Mouse (Mus musculus): ENCODE data around the gene Abcb9. TPM values are rescaled to one million over a fixed set of nuclear protein-coding genes. Genes with fewer than 3 reads are reported as not detected.

The Abcb9 gene
- polyA plus RNA-seq, 1 experiment = 0.90 TPM

- Histone ChIP-seq H3K36me3 (ENCODE audit: control insufficient read depth, insufficient read depth) (no peaks in the 10 kb centered on the region), H3ac (ENCODE audit: control insufficient read depth, insufficient read length) (no peak overlapping the region), H3K79me2 (ENCODE audit: control insufficient read depth, insufficient read depth) (no peaks in the 10 kb centered on the region), H3K4me2 (ENCODE audit: low read depth) (no peak overlapping the region), H3K4me3 (no peak overlapping the region), H3K27me3 (ENCODE audit: control insufficient read depth, insufficient read depth, insufficient read length) (no peaks in the 10 kb centered on the region)
- TF ChIP-seq USF1 (IDR thresholded peaks at IDR 0.05; ENCODE audit: low read depth) = no peak
- no peak for TF ChIP-seq TCF12 (IDR thresholded peaks at IDR 0.05; ENCODE audit: insufficient read depth, poor library complexity, severe bottlenecking)
- TF ChIP-seq E2F4 (IDR thresholded peaks at IDR 0.05; ENCODE audit: insufficient read depth) = no peak
- no peak for TF ChIP-seq CEBPB (IDR thresholded peaks at IDR 0.05; ENCODE audit: insufficient read depth, poor library complexity, severe bottlenecking)
- no peak for TF ChIP-seq MAX (IDR thresholded peaks at IDR 0.05; ENCODE audit: low read depth)
- no peak for TF ChIP-seq SRF (IDR thresholded peaks at IDR 0.05; ENCODE audit: control insufficient read depth, insufficient read length, low read depth)
- TF ChIP-seq TCF3 (IDR thresholded peaks at IDR 0.05; ENCODE audit: insufficient read length, low read depth) = no peak
- no peak for TF ChIP-seq REST (IDR thresholded peaks at IDR 0.05; ENCODE audit: insufficient read depth, insufficient read length)
- TF ChIP-seq MYOD1 (IDR thresholded peaks at IDR 0.05; ENCODE audit: control insufficient read depth in 1 of 3, insufficient read length in 2 of 3, low read depth in 2 of 3) = no peak
- TF ChIP-seq POLR2A (IDR thresholded peaks at IDR 0.05; ENCODE audit: insufficient read length, low read depth) = no peak
- no peak for TF ChIP-seq POLR2AphosphoS2 (IDR thresholded peaks at IDR 0.05; ENCODE audit: insufficient read length, low read depth)
- TF ChIP-seq MYOG (IDR thresholded peaks at IDR 0.05; ENCODE audit: control insufficient read depth in 1 of 3, insufficient read depth in 1 of 3, insufficient read length in 2 of 3, low read depth in 2 of 3) = no peak
Observed at GRCm38 (mm10) chr5:124093852-124094604, 1.6 kb downstream of the Abcb9 start.

- Histone ChIP-seq H3K27me3 (ENCODE audit: control insufficient read depth, insufficient read depth, insufficient read length) (no peaks in the 10 kb centered on the region), H3ac (ENCODE audit: control insufficient read depth, insufficient read length) (no peak overlapping the region), H3K4me2 (ENCODE audit: low read depth) (no peak overlapping the region), H3K36me3 (ENCODE audit: control insufficient read depth, insufficient read depth) (no peaks in the 10 kb centered on the region), H3K4me3 (no peak overlapping the region), H3K79me2 (ENCODE audit: control insufficient read depth, insufficient read depth) (no peaks in the 10 kb centered on the region)
- TF ChIP-seq TCF12 (IDR thresholded peaks at IDR 0.05; ENCODE audit: insufficient read depth, poor library complexity, severe bottlenecking) (no peak), MAX (IDR thresholded peaks at IDR 0.05; ENCODE audit: low read depth) (no peak), REST (IDR thresholded peaks at IDR 0.05; ENCODE audit: insufficient read depth, insufficient read length) (no peak), E2F4 (IDR thresholded peaks at IDR 0.05; ENCODE audit: insufficient read depth) (no peak), POLR2A (IDR thresholded peaks at IDR 0.05; ENCODE audit: insufficient read length, low read depth) (no peak), CEBPB (IDR thresholded peaks at IDR 0.05; ENCODE audit: insufficient read depth, poor library complexity, severe bottlenecking) (no peak), MYOD1 (IDR thresholded peaks at IDR 0.05; ENCODE audit: control insufficient read depth in 1 of 3, insufficient read length in 2 of 3, low read depth in 2 of 3) (no peak), USF1 (IDR thresholded peaks at IDR 0.05; ENCODE audit: low read depth) (no peak), SRF (IDR thresholded peaks at IDR 0.05; ENCODE audit: control insufficient read depth, insufficient read length, low read depth) (no peak), MYOG (IDR thresholded peaks at IDR 0.05; ENCODE audit: control insufficient read depth in 1 of 3, insufficient read depth in 1 of 3, insufficient read length in 2 of 3, low read depth in 2 of 3) (no peak), POLR2AphosphoS2 (IDR thresholded peaks at IDR 0.05; ENCODE audit: insufficient read length, low read depth) (no peak), TCF3 (IDR thresholded peaks at IDR 0.05; ENCODE audit: insufficient read length, low read depth) (no peak)
Observed at GRCm38 (mm10) chr5:124093120-124093794, 2.3 kb downstream of the Abcb9 start.

GRCm38 (mm10) chr5:124091951-124092406, 3.6 kb downstream of the Abcb9 start:
- TF ChIP-seq MYOG (IDR thresholded peaks at IDR 0.05; ENCODE audit: control insufficient read depth in 1 of 3, insufficient read depth in 1 of 3, insufficient read length in 2 of 3, low read depth in 2 of 3) (no peak), CEBPB (IDR thresholded peaks at IDR 0.05; ENCODE audit: insufficient read depth, poor library complexity, severe bottlenecking) (no peak), MAX (IDR thresholded peaks at IDR 0.05; ENCODE audit: low read depth) (no peak), SRF (IDR thresholded peaks at IDR 0.05; ENCODE audit: control insufficient read depth, insufficient read length, low read depth) (no peak), MYOD1 (IDR thresholded peaks at IDR 0.05; ENCODE audit: control insufficient read depth in 1 of 3, insufficient read length in 2 of 3, low read depth in 2 of 3) (no peak), E2F4 (IDR thresholded peaks at IDR 0.05; ENCODE audit: insufficient read depth) (no peak), TCF12 (IDR thresholded peaks at IDR 0.05; ENCODE audit: insufficient read depth, poor library complexity, severe bottlenecking) (no peak)
- Histone ChIP-seq H3K27me3 (ENCODE audit: control insufficient read depth, insufficient read depth, insufficient read length) (no peaks in the 10 kb centered on the region), H3ac (ENCODE audit: control insufficient read depth, insufficient read length) (no peak overlapping the region), H3K4me2 (ENCODE audit: low read depth) (no peak overlapping the region), H3K36me3 (ENCODE audit: control insufficient read depth, insufficient read depth) (no peaks in the 10 kb centered on the region), H3K4me3 (no peak overlapping the region), H3K79me2 (ENCODE audit: control insufficient read depth, insufficient read depth) (no peaks in the 10 kb centered on the region)

GRCm38 (mm10) chr5:124089868-124090267, 5.7 kb downstream of the Abcb9 start:
- Histone ChIP-seq H3K36me3 (ENCODE audit: control insufficient read depth, insufficient read depth) (no peaks in the 10 kb centered on the region), H3K4me2 (ENCODE audit: low read depth) (no peak overlapping the region), H3K4me3 (no peak overlapping the region), H3K27me3 (ENCODE audit: control insufficient read depth, insufficient read depth, insufficient read length) (no peaks in the 10 kb centered on the region), H3K79me2 (ENCODE audit: control insufficient read depth, insufficient read depth) (no peaks in the 10 kb centered on the region), H3ac (ENCODE audit: control insufficient read depth, insufficient read length) (no peak overlapping the region)
- no peak for TF ChIP-seq MYOG (IDR thresholded peaks at IDR 0.05; ENCODE audit: control insufficient read depth in 1 of 3, insufficient read depth in 1 of 3, insufficient read length in 2 of 3, low read depth in 2 of 3)
- TF ChIP-seq TCF3 (IDR thresholded peaks at IDR 0.05; ENCODE audit: insufficient read length, low read depth) = no peak
- no peak for TF ChIP-seq TCF12 (IDR thresholded peaks at IDR 0.05; ENCODE audit: insufficient read depth, poor library complexity, severe bottlenecking)
- no peak for TF ChIP-seq POLR2A (IDR thresholded peaks at IDR 0.05; ENCODE audit: insufficient read length, low read depth)
- TF ChIP-seq E2F4 (IDR thresholded peaks at IDR 0.05; ENCODE audit: insufficient read depth) = no peak
- no peak for TF ChIP-seq REST (IDR thresholded peaks at IDR 0.05; ENCODE audit: insufficient read depth, insufficient read length)
- no peak for TF ChIP-seq SRF (IDR thresholded peaks at IDR 0.05; ENCODE audit: control insufficient read depth, insufficient read length, low read depth)
- TF ChIP-seq MYOD1 (IDR thresholded peaks at IDR 0.05; ENCODE audit: control insufficient read depth in 1 of 3, insufficient read length in 2 of 3, low read depth in 2 of 3) = no peak
- TF ChIP-seq POLR2AphosphoS2 (IDR thresholded peaks at IDR 0.05; ENCODE audit: insufficient read length, low read depth) = no peak
